Mouse (Mus musculus) MEL (cell line): Measurements from ENCODE around the gene Krtap5-3. TPM values are rescaled to one million over a fixed set of nuclear protein-coding genes. Genes with fewer than 3 reads are reported as not detected.
"Not testable (repeated sequence)": the region's sequence is repeated elsewhere in the genome, so short reads cannot be mapped to it uniquely, and the experiment has no call there.

Source experiments
- DNase-seq: peaks from one replicate; pipeline ENCODE4 v3.0.0; 2011; ENCODE audit warnings: low read depth, low spot score
- H3K27ac ChIP-seq: 2 replicates; pipeline ENCODE4 v1.5.1; 2012; ENCODE audit warnings: low read depth, mild to moderate bottlenecking, control low read depth, low read length, moderate library complexity; ENCODE audit not compliant: control insufficient read depth
- H3K27me3 ChIP-seq, 2 experiments: fragments of 150-350 bp in 1 of 2; sonication (generic) in 1 of 2; 2 replicates each; pipeline ENCODE4 v1.6.1; 2012; ENCODE audit warnings: low read length in 2 of 2, mild to moderate bottlenecking in 2 of 2, improper control_type of control experiment in 1 of 2, moderate library complexity in 1 of 2; ENCODE audit not compliant: insufficient read depth in 2 of 2, control insufficient read depth in 1 of 2
- H3K36me3 ChIP-seq, 2 experiments: 2 replicates each; pipeline ENCODE4 v1.6.1; 2012 to 2014; ENCODE audit warnings: low read length in 2 of 2, improper control_type of control experiment in 1 of 2, inconsistent platforms in 1 of 2, mild to moderate bottlenecking in 1 of 2; ENCODE audit not compliant: insufficient read depth in 2 of 2, control insufficient read depth in 1 of 2
- H3K4me1 ChIP-seq, 2 experiments: fragments of 150-350 bp in 1 of 2; sonication (generic) in 1 of 2; 2 replicates each; pipeline ENCODE4 v1.6.1; 2012; ENCODE audit warnings: low read length in 2 of 2, improper control_type of control experiment in 1 of 2, mild to moderate bottlenecking in 1 of 2; ENCODE audit not compliant: insufficient read depth in 2 of 2, control insufficient read depth in 1 of 2
- H3K4me3 ChIP-seq, 2 experiments: fragments of 150-350 bp in 1 of 2; sonication (generic) in 1 of 2; 2 replicates each; pipeline ENCODE4 v1.5.1; 2012; ENCODE audit warnings: low read depth in 2 of 2, low read length in 2 of 2, mild to moderate bottlenecking in 2 of 2, moderate library complexity in 2 of 2, control low read depth in 1 of 2, improper control_type of control experiment in 1 of 2; ENCODE audit not compliant: control insufficient read depth in 1 of 2, insufficient read depth in 1 of 2
- H3K79me2 ChIP-seq: 2 replicates; pipeline ENCODE4 v1.6.1; 2012; ENCODE audit warnings: mild to moderate bottlenecking, low read length, moderate library complexity; ENCODE audit not compliant: control insufficient read depth, poor library complexity, insufficient read depth
- H3K9ac ChIP-seq: 2 replicates; pipeline ENCODE4 v1.6.1; 2012; ENCODE audit warnings: low read depth, mild to moderate bottlenecking, control low read depth, low read length, moderate library complexity; ENCODE audit not compliant: control insufficient read depth, poor library complexity, severe bottlenecking
- H3K9me3 ChIP-seq: fragments of 150-350 bp; sonication (generic); replicated peaks from 2 replicates; pipeline ENCODE4 v1.6.1; 2012; ENCODE audit warnings: mild to moderate bottlenecking, low read length, improper control_type of control experiment, moderate library complexity; ENCODE audit not compliant: insufficient read depth
- CHD1 ChIP-seq: IDR thresholded peaks from 2 replicates; pipeline ENCODE4 v1.6.1; 2012; ENCODE audit warnings: low read depth, mild to moderate bottlenecking, inconsistent platforms, low read length, improper control_type of control experiment
- CHD2 ChIP-seq: IDR thresholded peaks from 2 replicates; pipeline ENCODE4 v1.6.1; 2011; ENCODE audit warnings: low read length, improper control_type of control experiment
- CTCF ChIP-seq, 3 experiments: IDR thresholded peaks in 2 of 3; conservative IDR thresholded peaks in 1 of 3; 2 replicates each; pipeline ENCODE4 v1.5.1; 2011 to 2012; ENCODE audit warnings: low read length in 3 of 3, low read depth in 2 of 3, mild to moderate bottlenecking in 2 of 3, improper control_type of control experiment in 1 of 3, inconsistent platforms in 1 of 3, mixed read lengths in 1 of 3, moderate library complexity in 1 of 3; ENCODE audit not compliant: control insufficient read depth in 1 of 3, insufficient read depth in 1 of 3, poor library complexity in 1 of 3, severe bottlenecking in 1 of 3
- E2F4 ChIP-seq: IDR thresholded peaks from 2 replicates; pipeline ENCODE4 v1.6.1; 2011; ENCODE audit warnings: low read depth, low read length, improper control_type of control experiment, borderline replicate concordance
- ELF1 ChIP-seq: IDR thresholded peaks from 2 replicates; pipeline ENCODE4 v1.6.1; 2014; ENCODE audit warnings: low read depth, mild to moderate bottlenecking, inconsistent platforms, low read length, improper control_type of control experiment, moderate library complexity
- ETS1 ChIP-seq: IDR thresholded peaks from 2 replicates; pipeline ENCODE4 v1.6.1; 2012; ENCODE audit warnings: low read depth, mild to moderate bottlenecking, inconsistent platforms, low read length, improper control_type of control experiment, moderate library complexity
- GATA1 ChIP-seq: IDR thresholded peaks from 2 replicates; pipeline ENCODE4 v1.6.1; 2011; ENCODE audit warnings: low read depth, low read length, improper control_type of control experiment
- JUND ChIP-seq: IDR thresholded peaks from 2 replicates; pipeline ENCODE4 v1.6.1; 2011; ENCODE audit warnings: low read depth, mild to moderate bottlenecking, improper control_type of control experiment, low read length
- KAT2A ChIP-seq: conservative IDR thresholded peaks from 2 replicates; pipeline ENCODE4 v1.6.1; 2012; ENCODE audit warnings: low read depth, low read length, improper control_type of control experiment, inconsistent platforms
- MAFK ChIP-seq: IDR thresholded peaks from 2 replicates; pipeline ENCODE4 v1.6.1; 2011; ENCODE audit warnings: low read depth, mild to moderate bottlenecking, low read length, improper control_type of control experiment, borderline replicate concordance
- MXI1 ChIP-seq: IDR thresholded peaks from 2 replicates; pipeline ENCODE4 v1.6.1; 2011; ENCODE audit warnings: mild to moderate bottlenecking, low read depth, low read length, improper control_type of control experiment
- NRF1 ChIP-seq: IDR thresholded peaks from 2 replicates; pipeline ENCODE4 v1.6.1; 2014; ENCODE audit warnings: low read depth, mild to moderate bottlenecking, inconsistent platforms, low read length, improper control_type of control experiment, moderate library complexity; ENCODE audit not compliant: poor library complexity, insufficient read depth, severe bottlenecking
- POLR2A ChIP-seq, 2 experiments: IDR thresholded peaks; 2 replicates each; pipeline ENCODE4 v1.6.1; 2011 to 2012; ENCODE audit warnings: low read length in 2 of 2, mild to moderate bottlenecking in 2 of 2, control low read depth in 1 of 2, improper control_type of control experiment in 1 of 2, low read depth in 1 of 2, moderate library complexity in 1 of 2; ENCODE audit not compliant: control insufficient read depth in 1 of 2, insufficient read depth in 1 of 2, poor library complexity in 1 of 2
- POLR2AphosphoS2 ChIP-seq: IDR thresholded peaks from 2 replicates; pipeline ENCODE4 v1.6.1; 2011; ENCODE audit warnings: low read length, improper control_type of control experiment
- POLR2AphosphoS5 ChIP-seq: IDR thresholded peaks from 2 replicates; pipeline ENCODE4 v1.6.1; 2012; ENCODE audit warnings: low read depth, borderline replicate concordance, mild to moderate bottlenecking, inconsistent platforms, low read length, moderate library complexity, mixed read lengths
- SIN3A ChIP-seq: IDR thresholded peaks from 2 replicates; pipeline ENCODE4 v1.6.1; 2012; ENCODE audit warnings: low read length, improper control_type of control experiment, inconsistent platforms
- TAL1 ChIP-seq: IDR thresholded peaks from 2 replicates; pipeline ENCODE4 v1.6.1; 2012; ENCODE audit warnings: mild to moderate bottlenecking, inconsistent platforms, low read length, moderate library complexity, mixed read lengths
- USF2 ChIP-seq, 2 experiments: IDR thresholded peaks; 2 replicates each; pipeline ENCODE4 v1.6.1; 2011 to 2012; ENCODE audit warnings: improper control_type of control experiment in 2 of 2, low read length in 2 of 2, borderline replicate concordance in 1 of 2, inconsistent platforms in 1 of 2, low read depth in 1 of 2, mild to moderate bottlenecking in 1 of 2; ENCODE audit not compliant: insufficient read depth in 1 of 2
- ZC3H11A ChIP-seq: IDR thresholded peaks from 2 replicates; pipeline ENCODE4 v1.6.1; 2012; ENCODE audit warnings: low read depth, mild to moderate bottlenecking, inconsistent platforms, low read length, improper control_type of control experiment
- ZKSCAN1 ChIP-seq: IDR thresholded peaks from 2 replicates; pipeline ENCODE4 v1.6.1; 2012; ENCODE audit warnings: low read depth, mild to moderate bottlenecking, inconsistent platforms, low read length, improper control_type of control experiment, moderate library complexity
- ZMIZ1 ChIP-seq: IDR thresholded peaks from 2 replicates; pipeline ENCODE4 v1.6.1; 2012; ENCODE audit warnings: low read depth, mild to moderate bottlenecking, inconsistent platforms, low read length, improper control_type of control experiment, moderate library complexity
- polyA plus RNA-seq, 2 experiments: library from polyadenylated mRNA; stranded (reverse) in 1 of 2; unstranded in 1 of 2; fragments of >175 nt in 1 of 2; fragments of >200 nt in 1 of 2; gene quantifications; 2 replicates each; pipeline versions ENCODE4 v1.2.1 to v1.2.4; 2012; ENCODE audit warnings: low replicate concordance in 2 of 2, low read depth in 1 of 2; ENCODE audit not compliant: insufficient read length in 2 of 2, insufficient read depth in 1 of 2, missing spikeins in 1 of 2
- total RNA-seq: library from RNA; depleted of rRNA; stranded (reverse); fragments of 300-350 nt; gene quantifications from 2 replicates; pipeline ENCODE4 v1.2.3, GENCODE M21; 2012

The Krtap5-3 gene
- total and polyA plus RNA-seq, 3 experiments: not detected

DNA sequence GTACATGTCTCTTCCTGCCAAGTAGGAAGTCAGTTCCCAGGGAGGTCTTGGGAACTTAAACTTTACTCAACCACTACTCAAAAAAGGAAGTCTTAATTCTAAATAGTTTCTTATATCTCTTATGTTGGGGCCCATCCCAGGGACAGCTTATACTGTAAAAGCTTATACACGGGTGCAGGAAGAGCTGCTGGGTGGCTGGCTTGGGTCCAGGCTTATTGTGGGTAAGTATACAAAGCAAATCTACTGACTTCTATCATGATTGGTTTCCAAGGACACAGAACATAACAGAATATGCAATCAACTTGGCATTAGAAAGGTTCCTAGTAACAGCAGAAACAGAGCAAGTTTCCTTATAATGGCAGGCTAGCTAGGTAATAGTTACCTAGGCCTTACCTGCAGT, 45.9 kb upstream of the Krtap5-3 start:
- H3K27me3 ChIP-seq: no peaks in the 10 kb centered on the region; a peak in 1 of 4 replicates
- H3K4me3 ChIP-seq: no peak overlapping the region
- H3K27ac ChIP-seq: no peak overlapping the region
- no peak overlapping the region for H3K9ac ChIP-seq
- TF ChIP-seq NRF1 (no peak), ZKSCAN1 (no peak), ZC3H11A (no peak), E2F4 (no peak), TAL1 (no peak), CTCF (IDR thresholded peaks at IDR 0.05 in 2 of 3, conservative IDR thresholded peaks at IDR 0.05 in 1 of 3; ENCODE audit: control insufficient read depth in 1 of 3, insufficient read depth in 1 of 3, low read depth in 2 of 3, low read length in 3 of 3, poor library complexity in 1 of 3, severe bottlenecking in 1 of 3) (no peak), JUND (no peak), USF2 (IDR thresholded peaks at IDR 0.05; ENCODE audit: borderline replicate concordance in 1 of 2, insufficient read depth in 1 of 2, low read depth in 1 of 2, low read length in 2 of 2) (no peak)
- TF ChIP-seq, all 39 proteins: peak for 0
- Histone ChIP-seq H3K79me2 (no peaks in the 10 kb centered on the region), H3K9me3 (no peaks in the 10 kb centered on the region), H3K36me3 (no peaks in the 10 kb centered on the region), H3K4me1 (no peaks in the 10 kb centered on the region)
- DNase-seq: peak; percentile 19

DNA sequence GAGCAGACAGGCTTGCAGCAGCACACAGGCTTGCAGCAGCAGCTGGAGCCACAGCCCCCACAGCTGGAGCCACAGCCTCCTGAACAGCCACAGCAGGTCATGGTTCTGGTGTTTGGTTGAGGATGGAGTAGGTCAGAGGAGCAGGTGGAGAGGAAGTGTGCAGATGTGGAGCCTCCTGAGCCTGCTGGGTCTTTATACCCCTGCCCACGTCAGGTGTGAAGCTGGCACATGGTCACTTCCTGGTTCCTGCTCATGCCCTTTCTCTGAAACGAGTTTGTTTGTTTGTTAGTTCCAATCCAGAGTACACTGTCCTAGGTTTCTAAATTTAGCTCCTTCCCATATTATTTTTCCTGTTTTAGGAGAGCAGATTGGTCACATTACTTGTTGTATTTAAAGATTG, 44.2 kb upstream of the Krtap5-3 start, which contains the start of gene Gm29735:
Gm29735 (minus strand) TSS at position 101 of the 400 bp plus-strand sequence.
- H3K9me3 ChIP-seq, H3K79me2 ChIP-seq: not testable (repeated sequence)

DNA sequence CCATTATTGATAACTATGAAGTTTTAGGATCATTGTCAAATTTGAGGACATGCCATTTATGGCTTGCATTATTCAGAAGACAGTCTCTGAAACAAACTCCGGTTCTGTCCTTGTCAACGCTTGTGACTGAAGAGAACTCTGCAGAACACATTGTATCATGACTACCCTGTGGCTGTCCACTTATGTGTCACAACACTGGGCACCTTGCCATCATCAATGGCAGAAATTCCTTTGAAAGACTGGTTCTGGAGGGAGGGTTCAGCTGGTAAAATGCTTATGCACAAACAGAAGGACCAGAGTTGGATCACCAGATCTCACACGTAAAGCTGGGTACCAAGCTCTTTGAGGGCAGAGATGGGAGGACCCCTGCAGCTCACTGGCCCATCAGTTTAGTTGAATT, 41.8 kb upstream of the Krtap5-3 start:
- no peak overlapping the region for H3K9ac ChIP-seq
- peaks cover 0 to 4% of the 10 kb centered on the region in 2 experiments for H3K27me3 ChIP-seq
- H3K9me3 ChIP-seq: no peaks in the 10 kb centered on the region
- no peaks in the 10 kb centered on the region for H3K79me2 ChIP-seq
- no peak overlapping the region for H3K27ac ChIP-seq
- H3K4me1 ChIP-seq: no peaks in the 10 kb centered on the region
- H3K4me3 ChIP-seq: no peak overlapping the region
- H3K36me3 ChIP-seq: no peaks in the 10 kb centered on the region
- TF ChIP-seq ELF1: no peak
- TF ChIP-seq KAT2A: no peak
- no peak for TF ChIP-seq JUND
- no peak for TF ChIP-seq ZMIZ1
- no peak for TF ChIP-seq SIN3A
- TF ChIP-seq ETS1: no peak
- no peak for TF ChIP-seq POLR2AphosphoS2
- no peak for TF ChIP-seq GATA1
- no peak for TF ChIP-seq MAFK
- TF ChIP-seq POLR2A (IDR thresholded peaks at IDR 0.05; ENCODE audit: control insufficient read depth in 1 of 2, insufficient read depth in 1 of 2, low read depth in 1 of 2, low read length in 2 of 2, poor library complexity in 1 of 2): no peak
- TF ChIP-seq CHD2: no peak
- TF ChIP-seq USF2 (IDR thresholded peaks at IDR 0.05; ENCODE audit: borderline replicate concordance in 1 of 2, insufficient read depth in 1 of 2, low read depth in 1 of 2, low read length in 2 of 2): no peak
- TF ChIP-seq ZC3H11A: no peak
- TF ChIP-seq MXI1: no peak
- no peak for TF ChIP-seq CHD1
- TF ChIP-seq CTCF (IDR thresholded peaks at IDR 0.05 in 2 of 3, conservative IDR thresholded peaks at IDR 0.05 in 1 of 3; ENCODE audit: control insufficient read depth in 1 of 3, insufficient read depth in 1 of 3, low read depth in 2 of 3, low read length in 3 of 3, poor library complexity in 1 of 3, severe bottlenecking in 1 of 3): no peak
- TF ChIP-seq POLR2AphosphoS5: no peak
- DNase-seq: no peak

More for the DNA sequence above, 44.2 kb upstream of the Krtap5-3 start, which contains the start of gene Gm29735:
- not testable (repeated sequence) for H3K4me1 ChIP-seq, DNase-seq, H3K4me3 ChIP-seq, H3K9ac ChIP-seq, H3K36me3 ChIP-seq, H3K27ac ChIP-seq, H3K27me3 ChIP-seq

DNA sequence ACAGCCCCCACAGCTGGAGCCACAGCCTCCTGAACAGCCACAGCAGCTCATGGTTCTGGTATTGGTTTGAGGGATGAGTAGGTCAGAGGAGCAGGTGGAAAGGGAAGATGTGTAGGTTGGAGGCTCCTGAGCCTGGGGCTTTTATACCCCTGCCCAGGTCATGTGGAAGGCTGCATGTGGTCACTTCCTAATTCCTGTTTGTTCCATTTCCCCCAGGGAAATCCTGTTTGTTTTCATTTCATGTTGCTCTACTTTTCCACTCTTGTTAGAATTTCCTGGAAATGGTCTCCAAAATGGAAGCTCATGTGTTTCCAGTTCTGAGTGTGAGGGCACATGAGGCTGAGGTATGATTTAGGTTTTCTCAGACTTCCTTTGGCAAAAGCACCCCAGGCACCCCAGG, 35.5 kb upstream of the Krtap5-3 start, which contains the start of gene Gm4553:
Gm4553 (minus strand) TSS at position 101 of the 400 bp plus-strand sequence.
- not testable (repeated sequence) for H3K36me3 ChIP-seq, H3K79me2 ChIP-seq, H3K4me1 ChIP-seq, H3K27ac ChIP-seq, H3K4me3 ChIP-seq, H3K9ac ChIP-seq, H3K9me3 ChIP-seq, H3K27me3 ChIP-seq, DNase-seq
